Mouse (Mus musculus) splenic B cell, adult 2 months (primary cell): ENCODE results near the gene Immp2l.
A peak's percentile ranks its signal among the peaks of the same experiment; 100 is the strongest.

Experiments
- DNase-seq: peaks from one replicate; pipeline ENCODE4 v3.0.0-alpha.2; 2011; ENCODE audit warnings: low read depth, low spot score
- H3K27me3 ChIP-seq: 2 replicates; pipeline ENCODE4 v1.6.1; 2012; ENCODE audit warnings: mild to moderate bottlenecking, low read length, moderate library complexity, mixed read lengths; ENCODE audit not compliant: control insufficient read depth, poor library complexity, insufficient read depth, severe bottlenecking
- H3K36me3 ChIP-seq: 2 replicates; pipeline ENCODE4 v1.6.1; 2012; ENCODE audit warnings: mild to moderate bottlenecking, low read length, moderate library complexity, mixed read lengths; ENCODE audit not compliant: control insufficient read depth, poor library complexity, insufficient read depth, severe bottlenecking

Immp2l gene

DNA sequence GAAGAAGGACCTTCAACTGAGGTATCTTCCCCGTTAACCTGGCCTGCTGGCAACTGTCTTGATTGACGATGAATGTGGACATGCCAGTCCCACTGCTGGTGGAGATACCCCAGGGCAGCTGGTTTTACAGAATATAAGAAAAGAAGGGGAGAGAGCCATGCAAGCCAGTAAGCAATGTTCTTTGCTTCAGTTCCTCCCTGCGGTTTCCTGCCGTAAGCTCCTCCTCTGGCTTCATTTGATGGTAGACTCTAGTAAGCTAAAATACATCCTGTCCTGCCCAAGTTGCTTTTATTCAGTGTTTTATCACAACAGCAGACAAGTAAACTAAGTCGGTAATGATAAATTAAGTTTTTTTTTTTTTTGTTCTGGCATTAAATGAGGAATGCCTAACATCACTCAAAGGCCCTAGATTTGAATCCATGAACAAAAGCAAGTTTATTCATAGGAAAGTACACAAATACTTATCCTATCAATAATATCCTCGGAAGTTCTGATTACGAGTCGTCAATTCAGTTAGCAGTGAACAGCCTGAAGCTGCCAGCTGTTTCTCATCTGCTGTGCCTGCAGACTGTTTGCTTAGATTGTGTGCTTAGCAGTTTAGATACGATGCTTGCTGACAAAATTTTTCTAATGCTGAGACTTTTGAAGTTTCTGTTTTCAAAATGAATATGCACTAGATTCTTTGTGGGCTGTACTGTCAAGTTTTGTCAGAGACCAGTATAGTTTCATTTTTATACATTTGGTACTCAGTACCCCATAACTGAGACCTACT is 476.3 kb downstream of the Immp2l start:
- peak; percentile 51 for DNase-seq
- no peaks in the 10 kb centered on the region for H3K27me3 ChIP-seq

DNA sequence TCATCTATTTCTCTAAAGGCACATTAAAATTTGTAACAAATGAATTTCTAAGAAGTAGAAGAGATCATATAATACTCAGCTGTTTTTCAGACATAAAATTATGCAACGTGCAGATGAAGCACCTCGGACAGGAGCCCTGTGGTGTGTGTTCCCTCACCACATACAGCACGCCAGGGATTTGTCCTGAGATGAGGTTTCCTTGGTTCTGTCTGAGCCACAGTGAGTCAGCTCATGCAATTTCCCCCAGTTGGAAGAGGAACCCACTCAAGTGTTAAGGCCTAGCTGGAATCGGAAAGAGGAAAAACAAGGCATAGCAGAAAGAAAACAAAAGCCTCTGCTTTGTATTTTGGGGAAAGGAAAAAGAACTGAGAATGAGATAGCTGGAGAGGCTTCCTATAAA is 484.7 kb downstream of the Immp2l start:
- Histone ChIP-seq H3K36me3 (no peaks in the 10 kb centered on the region), H3K27me3 (no peaks in the 10 kb centered on the region)
- no peak for DNase-seq

More for the DNA sequence above, 476.3 kb downstream of the Immp2l start:
- no peaks in the 10 kb centered on the region for H3K36me3 ChIP-seq

DNA sequence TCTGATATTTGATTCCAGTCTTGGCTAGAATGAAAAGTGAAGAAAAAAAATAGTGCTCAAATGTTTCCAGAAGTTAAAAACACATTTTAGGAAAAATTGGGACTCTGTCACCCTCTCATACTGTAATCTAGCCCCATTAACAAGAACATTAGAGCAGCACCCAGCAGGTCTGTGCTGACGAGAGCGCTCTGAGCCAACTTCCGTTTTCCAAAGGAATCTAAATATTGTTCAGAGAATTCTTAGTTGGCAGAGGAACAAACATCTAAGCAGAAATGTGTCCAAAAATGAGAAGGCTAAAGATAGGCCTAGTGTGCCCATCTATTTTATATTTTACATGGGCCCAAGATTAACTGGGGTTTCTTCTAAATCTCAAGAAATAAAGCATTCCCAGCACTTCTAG is 486.7 kb downstream of the Immp2l start:
- Histone ChIP-seq H3K36me3 (no peaks in the 10 kb centered on the region), H3K27me3 (no peaks in the 10 kb centered on the region)
- no peak for DNase-seq

DNA sequence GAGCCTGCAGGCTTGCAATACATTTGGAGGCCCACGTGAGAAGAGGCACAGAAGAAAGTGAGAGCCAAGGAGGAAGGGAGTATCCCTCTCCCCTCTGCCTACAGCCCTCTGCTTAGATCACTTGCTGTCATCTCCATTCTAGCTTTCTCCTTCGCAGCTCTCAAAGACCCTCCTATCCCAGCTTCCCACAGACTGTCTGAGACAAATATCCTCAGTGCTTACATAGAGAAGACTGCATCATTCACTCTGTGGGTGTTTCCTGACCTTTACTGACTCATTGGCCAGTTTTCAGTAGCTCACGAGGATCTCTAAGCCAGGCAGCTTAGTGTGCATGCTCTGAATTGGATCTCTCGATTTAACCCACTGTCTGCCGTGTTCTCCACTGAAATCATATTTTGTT is 495.0 kb downstream of the Immp2l start:
- Histone ChIP-seq H3K27me3 (no peaks in the 10 kb centered on the region), H3K36me3 (no peaks in the 10 kb centered on the region)
- no peak for DNase-seq

GRCm38 (mm10) chr12:41520326-41520725 is 496.4 kb downstream of the Immp2l start:
- no peak for DNase-seq
- H3K27me3 ChIP-seq = no peaks in the 10 kb centered on the region
- no peaks in the 10 kb centered on the region for H3K36me3 ChIP-seq

- no peak for DNase-seq
- no peaks in the 10 kb centered on the region for H3K27me3 ChIP-seq
These were observed 497.8 kb downstream of the Immp2l start for GRCm38 (mm10) chr12:41521671-41522070.

DNA sequence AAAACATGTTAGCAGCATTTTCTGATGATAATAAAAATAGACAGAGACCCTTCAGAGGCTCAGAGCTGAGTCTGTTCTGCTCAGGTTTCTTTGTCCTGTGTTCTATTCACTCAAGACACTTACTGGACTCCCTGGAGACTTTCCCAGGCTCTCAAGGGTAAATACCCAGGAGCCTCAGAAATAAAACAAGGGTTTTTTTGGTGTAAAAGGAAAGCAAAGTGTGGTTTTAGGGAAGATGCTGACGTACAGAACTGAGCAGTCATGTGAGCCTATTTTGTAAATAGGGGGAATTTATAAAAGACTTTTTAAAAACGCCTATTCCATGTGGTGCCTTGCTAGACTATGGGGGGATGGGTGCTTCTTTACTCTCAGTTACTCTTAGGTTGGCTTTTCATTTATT is 502.8 kb downstream of the Immp2l start:
- H3K36me3 ChIP-seq = no peaks in the 10 kb centered on the region
- no peaks in the 10 kb centered on the region for H3K27me3 ChIP-seq
- DNase-seq = no peak

More at GRCm38 (mm10) chr12:41521671-41522070, 497.8 kb downstream of the Immp2l start:
- no peaks in the 10 kb centered on the region for H3K36me3 ChIP-seq

GRCm38 (mm10) chr12:41528410-41528809 is 504.5 kb downstream of the Immp2l start:
- DNase-seq = no peak
- no peaks in the 10 kb centered on the region for H3K27me3 ChIP-seq
- no peaks in the 10 kb centered on the region for H3K36me3 ChIP-seq

DNA sequence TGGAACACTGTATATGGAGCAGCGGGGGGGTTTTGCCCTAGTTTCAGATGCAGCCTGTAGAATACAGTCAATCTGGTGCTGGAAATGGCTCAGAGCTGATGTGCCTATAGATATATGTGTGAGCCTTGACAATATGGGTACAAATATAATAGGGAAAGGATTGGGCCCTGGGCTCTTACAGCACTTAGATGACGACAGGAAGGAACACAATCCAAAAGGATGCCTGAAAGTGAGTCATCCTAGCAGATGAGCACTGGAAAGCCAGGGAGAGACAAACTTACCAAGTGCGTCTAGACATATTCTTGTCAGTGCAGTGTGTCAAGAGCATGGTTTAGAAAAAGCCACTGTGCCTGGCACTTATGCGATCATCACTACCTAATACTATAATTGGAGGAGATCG is 516.1 kb downstream of the Immp2l start:
- DNase-seq = no peak
- no peaks in the 10 kb centered on the region; the same call in 1 of the 2 replicates for H3K27me3 ChIP-seq
- H3K36me3 ChIP-seq = no peaks in the 10 kb centered on the region

DNA sequence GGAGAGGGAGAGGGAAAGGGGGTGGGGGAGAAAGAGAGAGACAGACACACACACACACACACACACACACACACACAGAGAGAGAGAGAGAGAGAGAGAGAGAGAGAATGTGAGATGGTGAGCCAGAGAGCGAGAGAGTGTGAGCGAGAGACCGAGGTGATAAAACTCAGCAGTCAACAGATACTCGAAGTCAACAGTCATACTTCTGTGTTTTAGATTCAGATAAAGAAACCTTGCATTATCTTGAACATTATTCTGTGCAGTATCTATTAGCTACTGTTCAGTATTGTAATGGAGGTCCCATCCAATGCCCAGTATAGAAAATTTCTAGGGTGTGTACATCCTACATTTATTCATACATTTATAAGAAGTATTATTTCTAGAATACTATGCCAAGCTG is 527.7 kb downstream of the Immp2l start:
- DNase-seq = no peak
- no peaks in the 10 kb centered on the region for H3K36me3 ChIP-seq
- H3K27me3 ChIP-seq = no peaks in the 10 kb centered on the region

- Histone ChIP-seq H3K36me3 (no peaks in the 10 kb centered on the region), H3K27me3 (no peaks in the 10 kb centered on the region)
- DNase-seq = no peak
These were observed 533.9 kb downstream of the Immp2l start for GRCm38 (mm10) chr12:41557832-41558231.

GRCm38 (mm10) chr12:41558956-41559735 is 535.3 kb downstream of the Immp2l start:
- no peaks in the 10 kb centered on the region for H3K27me3 ChIP-seq
- no peak for DNase-seq
- H3K36me3 ChIP-seq = no peaks in the 10 kb centered on the region

- Histone ChIP-seq H3K36me3 (no peaks in the 10 kb centered on the region), H3K27me3 (no peaks in the 10 kb centered on the region)
- DNase-seq = peak; percentile 50
These were observed 541.9 kb downstream of the Immp2l start for GRCm38 (mm10) chr12:41565540-41566432.

GRCm38 (mm10) chr12:41566433-41566794 is 542.5 kb downstream of the Immp2l start:
- no peak for DNase-seq
- Histone ChIP-seq H3K36me3 (no peaks in the 10 kb centered on the region), H3K27me3 (no peaks in the 10 kb centered on the region)
